Mouse (Mus musculus): ENCODE data around the gene Dhrs7b. TPM values are rescaled to one million over a fixed set of nuclear protein-coding genes. Genes with fewer than 3 reads are reported as not detected.
"Not testable (repeated sequence)": the region's sequence is repeated elsewhere in the genome, so short reads cannot be mapped to it uniquely, and the experiment has no call there.

Gene Dhrs7b
- polyA plus RNA-seq, 1 experiment from 2014 or later: 39.0 TPM

GRCm38 (mm10) chr11:60873101-60873500, 42.7 kb downstream of the Dhrs7b start:
- H3K9ac ChIP-seq: no peak overlapping the region
- ATAC-seq (ENCODE audit: insufficient number of reproducible peaks, low FRiP score, low TSS enrichment, low read depth): no peak
- H3K4me2 ChIP-seq (replicated peaks): no peak overlapping the region
- peaks cover 12% of the 10 kb centered on the region; the same call in 1 of the 2 replicates for H3K36me3 ChIP-seq
- H3K4me1 ChIP-seq: peaks cover 36% of the 10 kb centered on the region
- H3K27ac ChIP-seq (replicated peaks): no peak overlapping the region
- H3K4me3 ChIP-seq (replicated peaks): no peak overlapping the region
- no peaks in the 10 kb centered on the region for H3K27me3 ChIP-seq
- 83% methylated on average over 6 of the region's 6 CpGs for WGBS
- H3K9me3 ChIP-seq (replicated peaks): no peaks in the 10 kb centered on the region

- Histone ChIP-seq H3K36me3 (0 out of 2 replicates have a peak, but pooled peaks cover 5% of the 10 kb centered on the region), H3K4me2 (replicated peaks) (peak overlapping the region; percentile 69), H3K9ac (peak overlapping the region; percentile 91), H3K27ac (replicated peaks) (peak overlapping the region; percentile 98), H3K4me1 (peaks cover 41% of the 10 kb centered on the region), H3K4me3 (replicated peaks) (peak overlapping the region; percentile 99), H3K9me3 (replicated peaks) (no peaks in the 10 kb centered on the region), H3K27me3 (no peaks in the 10 kb centered on the region)
- under 1% methylated on average over 47 of the region's 52 CpGs for WGBS
- peak; percentile 62 for ATAC-seq (ENCODE audit: insufficient number of reproducible peaks, low FRiP score, low TSS enrichment, low read depth)
These were observed 47.7 kb downstream of the Dhrs7b start for GRCm38 (mm10) chr11:60878056-60878612.

DNA sequence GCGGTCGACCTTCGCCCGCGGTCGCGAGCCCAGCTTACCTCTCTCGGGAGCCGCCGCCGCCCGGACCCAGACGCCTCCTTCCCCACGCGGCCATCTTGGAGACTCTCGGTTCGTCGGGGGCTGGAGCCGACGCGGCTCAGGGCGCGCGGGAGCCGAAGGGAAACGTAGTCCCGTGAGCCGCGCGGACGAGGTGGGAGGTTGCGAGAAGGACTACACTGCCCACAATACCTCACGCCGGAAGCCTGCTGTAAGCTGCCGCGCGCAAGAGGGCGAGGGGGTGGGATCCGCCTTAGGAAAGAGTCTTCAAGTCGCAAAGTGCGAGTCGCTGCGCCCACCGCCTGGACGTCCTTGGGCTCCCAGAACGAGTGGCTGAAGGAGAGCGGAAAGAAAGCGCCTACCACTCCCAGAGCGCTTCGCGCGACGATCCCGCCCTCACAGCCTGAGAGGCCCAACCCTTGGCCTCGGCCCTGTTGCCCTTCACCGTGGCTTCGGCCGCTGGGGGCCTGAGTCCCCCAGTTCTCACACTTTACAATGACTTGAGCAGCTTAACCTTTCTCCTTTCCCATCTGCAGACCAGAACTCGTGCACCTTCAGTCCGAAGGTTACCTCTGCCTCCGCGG, 48.4 kb downstream of the Dhrs7b start, which contains the start of gene Tmem11:
Gene Tmem11 (minus strand): TSS at position 598 of the 620 bp plus-strand sequence.
- peak within 1 kb of the TSS; percentile 99 for H3K4me3 ChIP-seq (replicated peaks)
- H3K27ac ChIP-seq (replicated peaks): peak within 1 kb of the TSS; percentile 98
- peak; percentile 99 for ATAC-seq (ENCODE audit: insufficient number of reproducible peaks, low FRiP score, low TSS enrichment, low read depth)
- H3K36me3 ChIP-seq: 0 out of 2 replicates have a peak, but pooled peaks cover 5% of the 10 kb centered on the region
- no peaks in the 10 kb centered on the region for H3K9me3 ChIP-seq (replicated peaks)
- WGBS: under 1% methylated on average over 62 of the region's 62 CpGs
- H3K4me2 ChIP-seq (replicated peaks): peak within 1 kb of the TSS; percentile 69
- peak within 1 kb of the TSS; percentile 91 for H3K9ac ChIP-seq
- H3K4me1 ChIP-seq: peaks cover 41% of the 10 kb centered on the region
- H3K27me3 ChIP-seq: no peaks in the 10 kb centered on the region

GRCm38 (mm10) chr11:60879423-60879822, 49.0 kb downstream of the Dhrs7b start:
- Histone ChIP-seq H3K9me3 (replicated peaks) (no peaks in the 10 kb centered on the region), H3K27me3 (no peaks in the 10 kb centered on the region), H3K27ac (replicated peaks) (peak overlapping the region; percentile 98), H3K4me1 (peaks cover 36% of the 10 kb centered on the region), H3K4me3 (replicated peaks) (peak overlapping the region; percentile 99), H3K36me3 (0 out of 2 replicates have a peak, but pooled peaks cover 1% of the 10 kb centered on the region), H3K4me2 (replicated peaks) (peak overlapping the region; percentile 69), H3K9ac (peak overlapping the region; percentile 81)
- ATAC-seq (ENCODE audit: insufficient number of reproducible peaks, low FRiP score, low TSS enrichment, low read depth): no peak
- under 1% methylated on average over 11 of the region's 11 CpGs for WGBS

DNA sequence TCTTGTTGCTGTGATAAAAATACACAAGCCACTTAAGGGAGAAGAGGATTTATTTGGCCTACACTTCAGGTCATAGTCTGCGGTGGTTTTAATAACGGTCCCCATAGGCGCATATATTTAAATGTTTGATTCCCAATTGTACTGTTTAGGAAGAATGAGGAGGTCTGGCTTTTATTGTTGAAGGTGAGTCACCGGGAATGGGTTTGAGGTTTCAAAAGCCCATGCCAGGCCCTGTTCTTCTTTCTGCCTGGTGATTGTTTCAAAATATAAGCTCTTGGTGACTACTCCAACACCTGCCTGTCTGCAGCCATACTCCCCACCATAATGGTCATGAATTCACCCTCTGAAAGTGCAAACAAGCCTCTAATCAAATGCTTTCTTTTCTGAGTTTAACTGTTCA, 50.1 kb downstream of the Dhrs7b start:
- Histone ChIP-seq H3K4me1 (peaks cover 26% of the 10 kb centered on the region), H3K4me2 (replicated peaks) (no peak overlapping the region), H3K9me3 (replicated peaks) (no peaks in the 10 kb centered on the region), H3K9ac (no peak overlapping the region), H3K4me3 (replicated peaks) (no peak overlapping the region), H3K36me3 (no peaks in the 10 kb centered on the region), H3K27ac (replicated peaks) (no peak overlapping the region), H3K27me3 (no peaks in the 10 kb centered on the region)
- 88% methylated on average over 4 of the region's 4 CpGs for WGBS
- ATAC-seq (ENCODE audit: insufficient number of reproducible peaks, low FRiP score, low TSS enrichment, low read depth): no peak

DNA sequence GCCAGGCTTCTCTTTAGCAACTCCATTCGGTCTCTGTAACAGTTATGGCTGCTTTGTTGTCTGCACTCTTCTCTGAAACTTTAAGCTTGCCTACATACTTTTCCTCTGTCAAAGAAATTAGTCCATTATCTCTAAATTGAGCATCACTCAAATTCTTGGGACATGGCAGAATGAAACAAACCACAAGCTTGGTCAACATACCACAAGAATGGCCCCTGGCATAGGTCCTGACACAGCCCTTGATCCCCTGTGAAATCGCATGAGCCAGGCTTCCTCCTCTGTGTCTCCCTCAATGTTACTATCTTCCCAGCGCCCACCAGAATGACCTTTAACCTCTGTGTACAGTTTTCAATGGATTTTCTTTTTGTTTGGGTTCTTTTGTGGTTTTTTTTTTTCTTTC, 52.0 kb downstream of the Dhrs7b start:
- no peaks in the 10 kb centered on the region for H3K27me3 ChIP-seq
- H3K4me1 ChIP-seq: peaks cover 14% of the 10 kb centered on the region
- H3K4me3 ChIP-seq (replicated peaks): no peak overlapping the region
- H3K9ac ChIP-seq: no peak overlapping the region
- no peak for ATAC-seq (ENCODE audit: insufficient number of reproducible peaks, low FRiP score, low TSS enrichment, low read depth)
- WGBS: 60% methylated on average over 3 of the region's 3 CpGs
- no peaks in the 10 kb centered on the region for H3K9me3 ChIP-seq (replicated peaks)
- H3K27ac ChIP-seq (replicated peaks): no peak overlapping the region
- H3K4me2 ChIP-seq (replicated peaks): no peak overlapping the region
- no peaks in the 10 kb centered on the region for H3K36me3 ChIP-seq

GRCm38 (mm10) chr11:60886986-60887385, 56.6 kb downstream of the Dhrs7b start:
- WGBS: 68% methylated on average over 3 of the region's 3 CpGs
- H3K36me3 ChIP-seq; H3K4me3 ChIP-seq (replicated peaks); H3K4me1 ChIP-seq; H3K4me2 ChIP-seq (replicated peaks); H3K9ac ChIP-seq; H3K9me3 ChIP-seq (replicated peaks); ATAC-seq (ENCODE audit: insufficient number of reproducible peaks, low FRiP score, low TSS enrichment, low read depth); H3K27me3 ChIP-seq; H3K27ac ChIP-seq (replicated peaks): not testable (repeated sequence)

DNA sequence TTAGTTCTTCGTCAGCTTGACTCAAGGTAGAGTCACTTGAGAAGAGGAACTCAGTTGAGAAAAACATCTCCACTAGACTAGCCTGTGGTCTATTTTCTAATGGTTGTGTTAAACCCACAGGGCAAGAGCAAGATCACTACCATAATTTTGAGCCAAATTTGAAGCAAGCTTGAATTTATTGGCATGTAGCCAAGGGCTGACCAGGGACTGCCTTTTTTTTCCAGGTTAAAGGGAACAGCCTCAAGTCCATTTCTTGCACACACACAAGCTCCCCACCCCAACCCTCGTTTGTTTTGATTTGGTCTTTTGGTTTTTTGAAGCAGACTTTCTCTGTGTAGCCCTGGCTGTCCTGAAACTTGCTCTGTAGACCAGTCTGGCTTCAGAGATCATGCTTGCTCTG, 59.4 kb downstream of the Dhrs7b start:
- no peak overlapping the region for H3K4me3 ChIP-seq (replicated peaks)
- no peak for ATAC-seq (ENCODE audit: insufficient number of reproducible peaks, low FRiP score, low TSS enrichment, low read depth)
- no peaks in the 10 kb centered on the region for H3K27me3 ChIP-seq
- H3K4me1 ChIP-seq: no peaks in the 10 kb centered on the region
- no peaks in the 10 kb centered on the region for H3K9me3 ChIP-seq (replicated peaks)
- H3K9ac ChIP-seq: no peak overlapping the region
- H3K4me2 ChIP-seq (replicated peaks): no peak overlapping the region
- 47% methylated on average over 2 of the region's 2 CpGs for WGBS
- no peaks in the 10 kb centered on the region for H3K36me3 ChIP-seq
- no peak overlapping the region for H3K27ac ChIP-seq (replicated peaks)

GRCm38 (mm10) chr11:60890286-60890685, 59.9 kb downstream of the Dhrs7b start:
- no peaks in the 10 kb centered on the region for H3K36me3 ChIP-seq
- ATAC-seq (ENCODE audit: insufficient number of reproducible peaks, low FRiP score, low TSS enrichment, low read depth): no peak
- no peaks in the 10 kb centered on the region for H3K9me3 ChIP-seq (replicated peaks)
- no peak overlapping the region for H3K9ac ChIP-seq
- no peak overlapping the region for H3K27ac ChIP-seq (replicated peaks)
- H3K4me3 ChIP-seq (replicated peaks): no peak overlapping the region
- no peaks in the 10 kb centered on the region for H3K4me1 ChIP-seq
- H3K4me2 ChIP-seq (replicated peaks): no peak overlapping the region
- no peaks in the 10 kb centered on the region for H3K27me3 ChIP-seq
- WGBS: 35% methylated on average over 6 of the region's 6 CpGs

- ATAC-seq (ENCODE audit: insufficient number of reproducible peaks, low FRiP score, low TSS enrichment, low read depth): no peak
- Histone ChIP-seq H3K4me3 (replicated peaks) (no peak overlapping the region), H3K4me2 (replicated peaks) (no peak overlapping the region), H3K9ac (no peak overlapping the region), H3K27me3 (no peaks in the 10 kb centered on the region), H3K27ac (replicated peaks) (no peak overlapping the region), H3K9me3 (replicated peaks) (no peaks in the 10 kb centered on the region), H3K36me3 (no peaks in the 10 kb centered on the region), H3K4me1 (0 out of 2 replicates have a peak, but pooled peaks cover 2% of the 10 kb centered on the region)
- WGBS: 62% methylated on average over 3 of the region's 3 CpGs
These were observed 60.3 kb downstream of the Dhrs7b start for GRCm38 (mm10) chr11:60890744-60891143.

- Histone ChIP-seq H3K36me3 (no peaks in the 10 kb centered on the region), H3K27me3 (no peaks in the 10 kb centered on the region), H3K4me2 (replicated peaks) (no peak overlapping the region), H3K9me3 (replicated peaks) (no peaks in the 10 kb centered on the region), H3K27ac (replicated peaks) (no peak overlapping the region), H3K9ac (no peak overlapping the region), H3K4me1 (0 out of 2 replicates have a peak, but pooled peaks cover 8% of the 10 kb centered on the region), H3K4me3 (replicated peaks) (no peak overlapping the region)
- WGBS: 12% methylated on average over 4 of the region's 4 CpGs
- no peak; the same call in 1 of the 2 replicates for ATAC-seq (ENCODE audit: insufficient number of reproducible peaks, low FRiP score, low TSS enrichment, low read depth)
These were observed 65.5 kb downstream of the Dhrs7b start for GRCm38 (mm10) chr11:60895915-60896314.

All from embryonic facial prominence, embryonic 15.5 days (tissue).